Mouse (Mus musculus) MEL (cell line): ENCODE data around the gene Rab1a. TPM values are rescaled to one million over a fixed set of nuclear protein-coding genes. Genes with fewer than 3 reads are reported as not detected.

ENCODE experiments used
- DNase-seq: peaks from one replicate; pipeline ENCODE4 v3.0.0; 2011; ENCODE audit warnings: low read depth, low spot score
- H3K27ac ChIP-seq: 2 replicates; pipeline ENCODE4 v1.5.1; 2012; ENCODE audit warnings: low read depth, mild to moderate bottlenecking, control low read depth, low read length, moderate library complexity; ENCODE audit not compliant: control insufficient read depth
- H3K27me3 ChIP-seq, 2 experiments: fragments of 150-350 bp in 1 of 2; sonication (generic) in 1 of 2; 2 replicates each; pipeline ENCODE4 v1.6.1; 2012; ENCODE audit warnings: low read length in 2 of 2, mild to moderate bottlenecking in 2 of 2, improper control_type of control experiment in 1 of 2, moderate library complexity in 1 of 2; ENCODE audit not compliant: insufficient read depth in 2 of 2, control insufficient read depth in 1 of 2
- H3K36me3 ChIP-seq, 2 experiments: 2 replicates each; pipeline ENCODE4 v1.6.1; 2012 to 2014; ENCODE audit warnings: low read length in 2 of 2, improper control_type of control experiment in 1 of 2, inconsistent platforms in 1 of 2, mild to moderate bottlenecking in 1 of 2; ENCODE audit not compliant: insufficient read depth in 2 of 2, control insufficient read depth in 1 of 2
- H3K4me1 ChIP-seq, 2 experiments: fragments of 150-350 bp in 1 of 2; sonication (generic) in 1 of 2; 2 replicates each; pipeline ENCODE4 v1.6.1; 2012; ENCODE audit warnings: low read length in 2 of 2, improper control_type of control experiment in 1 of 2, mild to moderate bottlenecking in 1 of 2; ENCODE audit not compliant: insufficient read depth in 2 of 2, control insufficient read depth in 1 of 2
- H3K4me3 ChIP-seq, 2 experiments: fragments of 150-350 bp in 1 of 2; sonication (generic) in 1 of 2; 2 replicates each; pipeline ENCODE4 v1.5.1; 2012; ENCODE audit warnings: low read depth in 2 of 2, low read length in 2 of 2, mild to moderate bottlenecking in 2 of 2, moderate library complexity in 2 of 2, control low read depth in 1 of 2, improper control_type of control experiment in 1 of 2; ENCODE audit not compliant: control insufficient read depth in 1 of 2, insufficient read depth in 1 of 2
- H3K79me2 ChIP-seq: 2 replicates; pipeline ENCODE4 v1.6.1; 2012; ENCODE audit warnings: mild to moderate bottlenecking, low read length, moderate library complexity; ENCODE audit not compliant: control insufficient read depth, poor library complexity, insufficient read depth
- H3K9ac ChIP-seq: 2 replicates; pipeline ENCODE4 v1.6.1; 2012; ENCODE audit warnings: low read depth, mild to moderate bottlenecking, control low read depth, low read length, moderate library complexity; ENCODE audit not compliant: control insufficient read depth, poor library complexity, severe bottlenecking
- H3K9me3 ChIP-seq: fragments of 150-350 bp; sonication (generic); replicated peaks from 2 replicates; pipeline ENCODE4 v1.6.1; 2012; ENCODE audit warnings: mild to moderate bottlenecking, low read length, improper control_type of control experiment, moderate library complexity; ENCODE audit not compliant: insufficient read depth
- BHLHE40 ChIP-seq: IDR thresholded peaks from 2 replicates; pipeline ENCODE4 v1.6.1; 2012; ENCODE audit warnings: low read depth, mild to moderate bottlenecking, inconsistent platforms, low read length, improper control_type of control experiment, borderline replicate concordance
- CHD1 ChIP-seq: IDR thresholded peaks from 2 replicates; pipeline ENCODE4 v1.6.1; 2012; ENCODE audit warnings: low read depth, mild to moderate bottlenecking, inconsistent platforms, low read length, improper control_type of control experiment
- CHD2 ChIP-seq: IDR thresholded peaks from 2 replicates; pipeline ENCODE4 v1.6.1; 2011; ENCODE audit warnings: low read length, improper control_type of control experiment
- CTCF ChIP-seq, 3 experiments: IDR thresholded peaks in 2 of 3; conservative IDR thresholded peaks in 1 of 3; 2 replicates each; pipeline ENCODE4 v1.5.1; 2011 to 2012; ENCODE audit warnings: low read length in 3 of 3, low read depth in 2 of 3, mild to moderate bottlenecking in 2 of 3, improper control_type of control experiment in 1 of 3, inconsistent platforms in 1 of 3, mixed read lengths in 1 of 3, moderate library complexity in 1 of 3; ENCODE audit not compliant: control insufficient read depth in 1 of 3, insufficient read depth in 1 of 3, poor library complexity in 1 of 3, severe bottlenecking in 1 of 3
- ELF1 ChIP-seq: IDR thresholded peaks from 2 replicates; pipeline ENCODE4 v1.6.1; 2014; ENCODE audit warnings: low read depth, mild to moderate bottlenecking, inconsistent platforms, low read length, improper control_type of control experiment, moderate library complexity
- EP300 ChIP-seq, 2 experiments: IDR thresholded peaks; 2 replicates each; pipeline ENCODE4 v1.6.1; 2011; ENCODE audit warnings: improper control_type of control experiment in 2 of 2, low read length in 2 of 2, low read depth in 1 of 2, mild to moderate bottlenecking in 1 of 2
- ETS1 ChIP-seq: IDR thresholded peaks from 2 replicates; pipeline ENCODE4 v1.6.1; 2012; ENCODE audit warnings: low read depth, mild to moderate bottlenecking, inconsistent platforms, low read length, improper control_type of control experiment, moderate library complexity
- GABPA ChIP-seq: IDR thresholded peaks from 2 replicates; pipeline ENCODE4 v1.6.1; 2012; ENCODE audit warnings: low read depth, mild to moderate bottlenecking, inconsistent platforms, low read length, improper control_type of control experiment, moderate library complexity
- KAT2A ChIP-seq: conservative IDR thresholded peaks from 2 replicates; pipeline ENCODE4 v1.6.1; 2012; ENCODE audit warnings: low read depth, low read length, improper control_type of control experiment, inconsistent platforms
- MAX ChIP-seq: IDR thresholded peaks from 2 replicates; pipeline ENCODE4 v1.6.1; 2011; ENCODE audit warnings: low read length, improper control_type of control experiment
- MAZ ChIP-seq: IDR thresholded peaks from 2 replicates; pipeline ENCODE4 v1.6.1; 2012; ENCODE audit warnings: low read depth, mild to moderate bottlenecking, inconsistent platforms, low read length, improper control_type of control experiment
- MEF2A ChIP-seq: IDR thresholded peaks from 2 replicates; pipeline ENCODE4 v1.6.1; 2014; ENCODE audit warnings: low read depth, mild to moderate bottlenecking, inconsistent platforms, low read length, improper control_type of control experiment; ENCODE audit not compliant: poor library complexity, insufficient replicate concordance, severe bottlenecking; ENCODE audit errors: extremely low read depth
- MXI1 ChIP-seq: IDR thresholded peaks from 2 replicates; pipeline ENCODE4 v1.6.1; 2011; ENCODE audit warnings: mild to moderate bottlenecking, low read depth, low read length, improper control_type of control experiment
- NELFE ChIP-seq: IDR thresholded peaks from 2 replicates; pipeline ENCODE4 v1.6.1; 2011; ENCODE audit warnings: low read depth, low read length, improper control_type of control experiment
- NRF1 ChIP-seq: IDR thresholded peaks from 2 replicates; pipeline ENCODE4 v1.6.1; 2014; ENCODE audit warnings: low read depth, mild to moderate bottlenecking, inconsistent platforms, low read length, improper control_type of control experiment, moderate library complexity; ENCODE audit not compliant: poor library complexity, insufficient read depth, severe bottlenecking
- POLR2A ChIP-seq, 2 experiments: IDR thresholded peaks; 2 replicates each; pipeline ENCODE4 v1.6.1; 2011 to 2012; ENCODE audit warnings: low read length in 2 of 2, mild to moderate bottlenecking in 2 of 2, control low read depth in 1 of 2, improper control_type of control experiment in 1 of 2, low read depth in 1 of 2, moderate library complexity in 1 of 2; ENCODE audit not compliant: control insufficient read depth in 1 of 2, insufficient read depth in 1 of 2, poor library complexity in 1 of 2
- POLR2AphosphoS2 ChIP-seq: IDR thresholded peaks from 2 replicates; pipeline ENCODE4 v1.6.1; 2011; ENCODE audit warnings: low read length, improper control_type of control experiment
- RAD21 ChIP-seq: IDR thresholded peaks from 2 replicates; pipeline ENCODE4 v1.6.1; 2011; ENCODE audit warnings: mild to moderate bottlenecking, low read depth, low read length, improper control_type of control experiment
- SIN3A ChIP-seq: IDR thresholded peaks from 2 replicates; pipeline ENCODE4 v1.6.1; 2012; ENCODE audit warnings: low read length, improper control_type of control experiment, inconsistent platforms
- TBP ChIP-seq: IDR thresholded peaks from 2 replicates; pipeline ENCODE4 v1.8.0; 2011; ENCODE audit warnings: low read depth, low read length, improper control_type of control experiment
- UBTF ChIP-seq: IDR thresholded peaks from 2 replicates; pipeline ENCODE4 v1.6.1; 2012; ENCODE audit warnings: low read depth, mild to moderate bottlenecking, inconsistent platforms, low read length, improper control_type of control experiment, moderate library complexity, borderline replicate concordance; ENCODE audit not compliant: insufficient read depth
- USF1 ChIP-seq: IDR thresholded peaks from 2 replicates; pipeline ENCODE4 v1.6.1; 2014; ENCODE audit warnings: low read depth, mild to moderate bottlenecking, inconsistent platforms, low read length, improper control_type of control experiment, moderate library complexity
- USF2 ChIP-seq, 2 experiments: IDR thresholded peaks; 2 replicates each; pipeline ENCODE4 v1.6.1; 2011 to 2012; ENCODE audit warnings: improper control_type of control experiment in 2 of 2, low read length in 2 of 2, borderline replicate concordance in 1 of 2, inconsistent platforms in 1 of 2, low read depth in 1 of 2, mild to moderate bottlenecking in 1 of 2; ENCODE audit not compliant: insufficient read depth in 1 of 2
- polyA plus RNA-seq, 2 experiments: library from polyadenylated mRNA; stranded (reverse) in 1 of 2; unstranded in 1 of 2; fragments of >175 nt in 1 of 2; fragments of >200 nt in 1 of 2; gene quantifications; 2 replicates each; pipeline versions ENCODE4 v1.2.1 to v1.2.4; 2012; ENCODE audit warnings: low replicate concordance in 2 of 2, low read depth in 1 of 2; ENCODE audit not compliant: insufficient read length in 2 of 2, insufficient read depth in 1 of 2, missing spikeins in 1 of 2
- total RNA-seq: library from RNA; depleted of rRNA; stranded (reverse); fragments of 300-350 nt; gene quantifications from 2 replicates; pipeline ENCODE4 v1.2.3, GENCODE M21; 2012

The Rab1a gene
- total and polyA plus RNA-seq, 3 experiments, result 79.5 to 336 (median 139) TPM

DNA sequence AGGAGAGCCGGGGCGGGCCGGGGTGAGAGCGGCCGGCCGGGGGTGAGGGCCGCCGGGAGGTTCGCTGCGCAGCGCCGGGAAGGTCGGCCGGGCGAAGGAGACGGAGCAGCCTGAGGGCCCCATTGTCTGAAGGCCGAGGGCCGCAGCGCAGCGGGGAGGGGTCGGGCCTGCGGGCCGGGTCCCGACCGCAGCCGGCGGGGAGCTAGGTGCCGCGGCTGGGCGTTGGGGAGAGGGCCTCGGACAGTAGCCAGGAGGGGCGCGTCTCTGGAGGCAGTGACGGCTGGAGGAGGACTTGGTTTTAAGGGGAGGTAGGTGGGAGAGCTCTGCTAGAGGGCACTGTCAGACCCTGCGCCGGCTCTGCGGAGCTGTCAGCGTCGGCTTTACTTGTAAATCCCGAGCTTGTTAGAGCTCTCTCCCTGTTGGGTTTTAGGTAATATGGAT is 449 bp downstream of the Rab1a start:
- Histone ChIP-seq H3K9ac (peak overlapping the region; percentile 96), H3K36me3 (peaks cover 0 to 42% of the 10 kb centered on the region in 2 experiments; a peak in 3 of 4 replicates), H3K4me3 (peak overlapping the region; percentile 84 to 99), H3K79me2 (peaks cover 50% of the 10 kb centered on the region), H3K27ac (peak overlapping the region; percentile 76), H3K9me3 (no peaks in the 10 kb centered on the region), H3K4me1 (peaks cover 19 to 30% of the 10 kb centered on the region in 2 experiments), H3K27me3 (no peaks in the 10 kb centered on the region)
- TF ChIP-seq POLR2A (IDR thresholded peaks at IDR 0.05; ENCODE audit: control insufficient read depth in 1 of 2, insufficient read depth in 1 of 2, low read depth in 1 of 2, low read length in 2 of 2, poor library complexity in 1 of 2) (peak in 1 of 2 experiments; percentile 15; a peak in 2 of 4 replicates), TBP (no peak), CTCF (IDR thresholded peaks at IDR 0.05 in 2 of 3, conservative IDR thresholded peaks at IDR 0.05 in 1 of 3; ENCODE audit: control insufficient read depth in 1 of 3, insufficient read depth in 1 of 3, low read depth in 2 of 3, low read length in 3 of 3, poor library complexity in 1 of 3, severe bottlenecking in 1 of 3) (peak in 2 of 3 experiments; percentile 5 to 12; a peak in 1 of 6 replicates), KAT2A (no peak), USF1 (no peak), POLR2AphosphoS2 (no peak), MAZ (no peak), GABPA (no peak), RAD21 (no peak), SIN3A (no peak), UBTF (peak; percentile 86), CHD1 (no peak)
- DNase-seq, result peak; percentile 66

DNA sequence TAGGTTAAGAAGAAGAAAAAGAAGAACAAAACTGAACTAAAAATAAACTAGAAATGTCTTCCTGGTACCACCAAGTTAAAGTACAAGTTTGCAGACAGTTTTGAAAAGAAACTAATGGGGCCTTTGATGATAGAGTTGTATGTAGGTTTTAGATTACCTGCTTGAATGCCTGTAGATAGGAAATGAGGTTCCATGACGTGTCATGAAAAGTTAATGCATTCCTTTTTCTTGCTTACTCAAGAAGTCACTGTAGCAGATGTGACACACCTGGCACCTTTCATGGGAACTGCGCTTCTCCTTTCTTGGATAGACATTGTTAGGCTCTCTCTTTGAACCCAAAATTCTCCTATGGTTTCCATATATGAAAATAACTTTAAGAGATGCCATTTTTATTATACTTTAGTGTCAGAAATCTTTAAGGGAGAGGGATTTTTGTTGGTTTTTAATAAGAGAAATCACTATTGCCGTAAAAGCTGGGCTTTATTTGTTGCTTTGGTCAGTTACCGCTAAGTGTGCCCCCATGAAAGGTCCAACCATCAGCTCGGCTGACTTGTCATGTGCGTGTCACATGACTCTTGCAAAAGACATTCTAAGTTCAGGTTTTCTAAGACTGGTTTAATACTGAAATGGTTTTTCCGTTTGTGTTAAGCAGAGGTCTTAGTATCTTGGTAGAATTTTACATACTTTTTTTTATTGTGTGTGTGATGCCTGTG is 1.2 kb downstream of the Rab1a start:
- peaks cover 25% of the 10 kb centered on the region in 2 experiments for H3K4me1 ChIP-seq
- H3K79me2 ChIP-seq, result peaks cover 57% of the 10 kb centered on the region
- peak; percentile 59 for DNase-seq
- H3K9me3 ChIP-seq, result no peaks in the 10 kb centered on the region
- peak overlapping the region; percentile 76; the same call in 1 of the 2 replicates for H3K27ac ChIP-seq
- TF ChIP-seq MXI1 (peak; percentile 78; the same call in 1 of the 2 replicates), MEF2A (no peak), EP300 (IDR thresholded peaks at IDR 0.05; ENCODE audit: low read depth in 1 of 2, low read length in 2 of 2) (0 out of 4 replicates have a peak, but pooled peaks of 1 of the 2 experiments have one; percentile 9), CHD2 (no peak), ELF1 (0 out of 2 replicates have a peak, but pooled peaks have one; percentile 10), NELFE (0 out of 2 replicates have a peak, but pooled peaks have one; percentile 18), MAX (peak; percentile 48), USF1 (peak; percentile 91), CHD1 (0 out of 2 replicates have a peak, but pooled peaks have one; percentile 73), NRF1 (no peak), USF2 (IDR thresholded peaks at IDR 0.05; ENCODE audit: borderline replicate concordance in 1 of 2, insufficient read depth in 1 of 2, low read depth in 1 of 2, low read length in 2 of 2) (peak in 1 of 2 experiments; percentile 80; a peak in 2 of 4 replicates), BHLHE40 (peak; percentile 44; the same call in 1 of the 2 replicates), CTCF (IDR thresholded peaks at IDR 0.05 in 2 of 3, conservative IDR thresholded peaks at IDR 0.05 in 1 of 3; ENCODE audit: control insufficient read depth in 1 of 3, insufficient read depth in 1 of 3, low read depth in 2 of 3, low read length in 3 of 3, poor library complexity in 1 of 3, severe bottlenecking in 1 of 3) (no peak), ETS1 (peak; percentile 27; the same call in 1 of the 2 replicates), SIN3A (peak; percentile 62), GABPA (no peak)
- H3K4me3 ChIP-seq, result peak overlapping the region; percentile 84 to 99
- H3K36me3 ChIP-seq, result peaks cover 3 to 49% of the 10 kb centered on the region in 2 experiments
- H3K9ac ChIP-seq, result peak overlapping the region; percentile 96
- no peaks in the 10 kb centered on the region for H3K27me3 ChIP-seq
